Mouse (Mus musculus): ENCODE results near the gene Vpreb1.
A peak's percentile ranks its signal among the peaks of the same experiment; 100 is the strongest.
"Not testable (repeated sequence)": the region's sequence is repeated elsewhere in the genome, so short reads cannot be mapped to it uniquely, and the experiment has no call there.

Gene Vpreb1

GRCm38 (mm10) chr16:16856054-16856453 lies 14.6 kb downstream of the Vpreb1 start:
- not testable (repeated sequence) for DNase-seq (ENCODE audit: low read depth, low spot score)

- DNase-seq (ENCODE audit: low read depth, low spot score) = peak; percentile 75
These were observed 15.1 kb downstream of the Vpreb1 start for GRCm38 (mm10) chr16:16855541-16855940.

GRCm38 (mm10) chr16:16854836-16855235 lies 15.8 kb downstream of the Vpreb1 start:
- peak; percentile 64 for DNase-seq (ENCODE audit: low read depth, low spot score)

GRCm38 (mm10) chr16:16852411-16852810 lies 18.2 kb downstream of the Vpreb1 start:
- no peak for DNase-seq (ENCODE audit: low read depth, low spot score)

- DNase-seq (ENCODE audit: low read depth, low spot score) = no peak
These were observed 21.4 kb downstream of the Vpreb1 start for GRCm38 (mm10) chr16:16849196-16849595.

GRCm38 (mm10) chr16:16829671-16830070 lies 41.0 kb downstream of the Vpreb1 start:
- no peak for DNase-seq (ENCODE audit: low read depth, low spot score)

GRCm38 (mm10) chr16:16828757-16829615 lies 41.7 kb downstream of the Vpreb1 start, which contains the start of gene Spag6l:
Gene Spag6l, minus strand, starts transcription at chr16:16829456.
- peak; percentile 73 for DNase-seq (ENCODE audit: low read depth, low spot score)

GRCm38 (mm10) chr16:16826223-16826622 lies 44.4 kb downstream of the Vpreb1 start:
- DNase-seq (ENCODE audit: low read depth, low spot score) = no peak

- no peak for DNase-seq (ENCODE audit: low read depth, low spot score)
These were observed 45.2 kb downstream of the Vpreb1 start for GRCm38 (mm10) chr16:16825476-16825875.

Measured in brain, adult 2 months (tissue).